Mouse (Mus musculus) ES-Bruce4 (cell line): ENCODE data around the gene Marcksl1. TPM values are rescaled to one million over a fixed set of nuclear protein-coding genes. Genes with fewer than 3 reads are reported as not detected.
"Not testable (repeated sequence)": the region's sequence is repeated elsewhere in the genome, so short reads cannot be mapped to it uniquely, and the experiment has no call there.

Experiments
- H3K27ac ChIP-seq: 2 replicates; pipeline ENCODE4 v1.5.1; 2012; ENCODE audit warnings: low read length, inconsistent platforms; ENCODE audit not compliant: insufficient read depth
- H3K27me3 ChIP-seq: 2 replicates; pipeline ENCODE4 v1.6.1; 2012; ENCODE audit warnings: mild to moderate bottlenecking, low read length, inconsistent platforms; ENCODE audit not compliant: control insufficient read depth, poor library complexity, insufficient read depth, severe bottlenecking
- H3K36me3 ChIP-seq: 2 replicates; pipeline ENCODE4 v1.6.1; 2012; ENCODE audit warnings: inconsistent platforms, mild to moderate bottlenecking, low read length, moderate library complexity; ENCODE audit not compliant: control insufficient read depth, poor library complexity, insufficient read depth, severe bottlenecking
- H3K4me1 ChIP-seq: one replicate; pipeline ENCODE4 v1.8.1; 2011; ENCODE audit warnings: low read length; ENCODE audit not compliant: control insufficient read depth, insufficient read depth
- H3K4me3 ChIP-seq: 2 replicates; pipeline ENCODE4 v1.5.1; 2011; ENCODE audit warnings: low read depth, mild to moderate bottlenecking, low read length
- H3K9ac ChIP-seq: 2 replicates; pipeline ENCODE4 v1.6.1; 2012; ENCODE audit warnings: low read depth, mild to moderate bottlenecking, inconsistent platforms; ENCODE audit not compliant: poor library complexity, severe bottlenecking
- H3K9me3 ChIP-seq: replicated peaks from 2 replicates; pipeline ENCODE4 v1.6.1; 2012; ENCODE audit warnings: mild to moderate bottlenecking, low read length, inconsistent platforms; ENCODE audit not compliant: control insufficient read depth, poor library complexity, insufficient read depth, severe bottlenecking
- CTCF ChIP-seq: IDR thresholded peaks from one replicate; pipeline ENCODE4 v1.8.1; 2011; ENCODE audit warnings: low read depth, low read length
- EP300 ChIP-seq: IDR thresholded peaks from 2 replicates; pipeline ENCODE4 v1.6.1; 2011; ENCODE audit warnings: low read depth, low read length; ENCODE audit not compliant: insufficient read depth
- POLR2A ChIP-seq: IDR thresholded peaks from one replicate; pipeline ENCODE4 v1.8.1; 2011; ENCODE audit warnings: low read length; ENCODE audit not compliant: insufficient read depth
- polyA plus RNA-seq: library from polyadenylated mRNA; stranded (reverse); fragments of >200 nt; gene quantifications from 2 replicates; pipeline ENCODE4 v1.2.4, GENCODE M21; 2011; ENCODE audit warnings: low read depth; ENCODE audit not compliant: missing spikeins, insufficient read depth, insufficient read length

Marcksl1 gene
- polyA plus RNA-seq, 1 experiment = 379 TPM

GRCm38 (mm10) chr4:129513891-129514290, 510 bp downstream of the Marcksl1 start:
- H3K36me3 ChIP-seq = peaks cover 20% of the 10 kb centered on the region
- H3K4me3 ChIP-seq = peak overlapping the region; percentile 69
- no peak for TF ChIP-seq POLR2A
- TF ChIP-seq EP300 = no peak
- no peak for TF ChIP-seq CTCF
- peak overlapping the region; percentile 99 for H3K9ac ChIP-seq
- no peaks in the 10 kb centered on the region for H3K9me3 ChIP-seq
- H3K4me1 ChIP-seq = peaks cover 4% of the 10 kb centered on the region
- H3K27ac ChIP-seq = peak overlapping the region; percentile 30; the same call in 1 of the 2 replicates
- no peaks in the 10 kb centered on the region for H3K27me3 ChIP-seq

GRCm38 (mm10) chr4:129514300-129514898, 1.0 kb downstream of the Marcksl1 start:
- Histone ChIP-seq H3K36me3 (peaks cover 20% of the 10 kb centered on the region), H3K4me1 (peaks cover 4% of the 10 kb centered on the region), H3K4me3 (peak overlapping the region; percentile 69), H3K27ac (no peak overlapping the region), H3K9me3 (no peaks in the 10 kb centered on the region), H3K27me3 (no peaks in the 10 kb centered on the region), H3K9ac (peak overlapping the region; percentile 99)
- TF ChIP-seq EP300 = no peak
- peak; percentile 59 for TF ChIP-seq CTCF

- TF ChIP-seq EP300 = 0 out of 2 replicates have a peak, but pooled peaks have one; percentile 16
- TF ChIP-seq POLR2A = no peak
- no peak overlapping the region for H3K4me3 ChIP-seq
- H3K36me3 ChIP-seq = peaks cover 39% of the 10 kb centered on the region
- no peaks in the 10 kb centered on the region for H3K9me3 ChIP-seq
- no peaks in the 10 kb centered on the region for H3K27me3 ChIP-seq
- peaks cover 4% of the 10 kb centered on the region for H3K4me1 ChIP-seq
- peak overlapping the region; percentile 33 for H3K27ac ChIP-seq
- H3K9ac ChIP-seq = no peak overlapping the region
Observed at GRCm38 (mm10) chr4:129516925-129517324, 3.5 kb downstream of the Marcksl1 start.

- no peak for TF ChIP-seq EP300
- TF ChIP-seq CTCF = no peak
- no peak for TF ChIP-seq POLR2A
- H3K4me3 ChIP-seq = no peak overlapping the region
- H3K4me1 ChIP-seq = no peaks in the 10 kb centered on the region
- H3K9me3 ChIP-seq = no peaks in the 10 kb centered on the region
- H3K27ac ChIP-seq = no peak overlapping the region
- no peaks in the 10 kb centered on the region for H3K27me3 ChIP-seq
- no peak overlapping the region for H3K9ac ChIP-seq
- H3K36me3 ChIP-seq = peaks cover 53% of the 10 kb centered on the region
Observed at GRCm38 (mm10) chr4:129518519-129518918, 5.1 kb downstream of the Marcksl1 start.

GRCm38 (mm10) chr4:129525338-129525737, 12.0 kb downstream of the Marcksl1 start:
- Histone ChIP-seq H3K27me3 (no peaks in the 10 kb centered on the region), H3K36me3 (peaks cover 83% of the 10 kb centered on the region), H3K9me3 (no peaks in the 10 kb centered on the region), H3K4me3 (no peak overlapping the region), H3K27ac (no peak overlapping the region), H3K9ac (no peak overlapping the region), H3K4me1 (no peaks in the 10 kb centered on the region)
- TF ChIP-seq POLR2A (no peak), EP300 (no peak), CTCF (no peak)

GRCm38 (mm10) chr4:129525889-129526288, 12.5 kb downstream of the Marcksl1 start:
- no peak for TF ChIP-seq CTCF
- no peak for TF ChIP-seq POLR2A
- no peak for TF ChIP-seq EP300
- no peaks in the 10 kb centered on the region for H3K9me3 ChIP-seq
- no peaks in the 10 kb centered on the region for H3K4me1 ChIP-seq
- H3K27me3 ChIP-seq = no peaks in the 10 kb centered on the region
- no peak overlapping the region for H3K27ac ChIP-seq
- no peak overlapping the region for H3K4me3 ChIP-seq
- H3K36me3 ChIP-seq = peaks cover 85% of the 10 kb centered on the region
- H3K9ac ChIP-seq = no peak overlapping the region

- H3K9ac ChIP-seq, H3K27me3 ChIP-seq, H3K4me3 ChIP-seq, H3K9me3 ChIP-seq, H3K4me1 ChIP-seq: not testable (repeated sequence)
- Histone ChIP-seq H3K27ac (peak overlapping the region; percentile 71; the same call in 1 of the 2 replicates), H3K36me3 (peaks cover 80% of the 10 kb centered on the region)
Observed at GRCm38 (mm10) chr4:129528901-129529300, 15.5 kb downstream of the Marcksl1 start.
